Mouse (Mus musculus) heart, adult 2 months (tissue): Measurements from ENCODE around the gene Gm20388.

Experiments
- CTCF ChIP-seq: fragments of 200-600 bp; IDR thresholded peaks from 2 replicates; pipeline ENCODE4 v1.8.1; 2022; ENCODE audit warnings: antibody characterized with exemption, mild to moderate bottlenecking, moderate library complexity
- EP300 ChIP-seq: fragments of 200-500 bp; IDR thresholded peaks from 2 replicates; pipeline ENCODE4 v1.6.1; 2011; ENCODE audit warnings: low read depth, low read length, control low read depth; ENCODE audit not compliant: insufficient read depth

GRCm38 (mm10) chr8:121043719-121044440 lies 1133.2 kb downstream of the Gm20388 start:
- TF ChIP-seq CTCF (no peak), EP300 (no peak)
